Mouse (Mus musculus) myocyte (in vitro differentiated cells): Measurements from ENCODE around the gene Nrf1.

Experiments
- E2F4 ChIP-seq: IDR thresholded peaks from one replicate; pipeline ENCODE4 v1.6.1; 2011; ENCODE audit warnings: mild to moderate bottlenecking, control low read depth, moderate library complexity; ENCODE audit not compliant: insufficient read depth
- MYOG ChIP-seq, 3 experiments: IDR thresholded peaks; one replicate each; pipeline ENCODE4 v1.6.1; 2011; ENCODE audit warnings: control low read depth in 2 of 3, low read depth in 2 of 3, mild to moderate bottlenecking in 2 of 3; ENCODE audit not compliant: insufficient read length in 2 of 3, control insufficient read depth in 1 of 3, insufficient read depth in 1 of 3
- POLR2A ChIP-seq: IDR thresholded peaks from one replicate; pipeline ENCODE4 v1.6.1; 2011; ENCODE audit warnings: low read depth, mild to moderate bottlenecking, control low read depth, moderate library complexity; ENCODE audit not compliant: insufficient read length
- POLR2AphosphoS2 ChIP-seq: IDR thresholded peaks from one replicate; pipeline ENCODE4 v1.6.1; 2011; ENCODE audit warnings: low read depth, control low read depth; ENCODE audit not compliant: insufficient read length
- SRF ChIP-seq: IDR thresholded peaks from one replicate; pipeline ENCODE4 v1.6.1; 2011; ENCODE audit warnings: low read depth; ENCODE audit not compliant: control insufficient read depth, insufficient read length
- TCF12 ChIP-seq: IDR thresholded peaks from one replicate; pipeline ENCODE4 v1.6.1; 2011; ENCODE audit warnings: mild to moderate bottlenecking, control low read depth; ENCODE audit not compliant: poor library complexity, insufficient read depth, severe bottlenecking
- USF1 ChIP-seq: IDR thresholded peaks from one replicate; pipeline ENCODE4 v1.6.1; 2011; ENCODE audit warnings: low read depth, mild to moderate bottlenecking, control low read depth, moderate library complexity

- TF ChIP-seq POLR2A = no peak
- no peak for TF ChIP-seq TCF12
- TF ChIP-seq POLR2AphosphoS2 = no peak
- no peak for TF ChIP-seq MYOG (IDR thresholded peaks at IDR 0.05; ENCODE audit: control insufficient read depth in 1 of 3, insufficient read depth in 1 of 3, insufficient read length in 2 of 3, low read depth in 2 of 3)
- TF ChIP-seq USF1 = no peak
- no peak for TF ChIP-seq SRF
- TF ChIP-seq E2F4 = no peak
Measured at GRCm38 (mm10) chr6:30072476-30072875, 24.7 kb downstream of the Nrf1 start.
